Mouse (Mus musculus): ENCODE measurements around the gene Srpk3. TPM values are rescaled to one million over a fixed set of nuclear protein-coding genes. Genes with fewer than 3 reads are reported as not detected.
"Not testable (repeated sequence)": the region's sequence is repeated elsewhere in the genome, so short reads cannot be mapped to it uniquely, and the experiment has no call there.

The Srpk3 gene
- total RNA-seq (2021), result 10 to 100 TPM; 29.5 to 32.8 TPM

DNA sequence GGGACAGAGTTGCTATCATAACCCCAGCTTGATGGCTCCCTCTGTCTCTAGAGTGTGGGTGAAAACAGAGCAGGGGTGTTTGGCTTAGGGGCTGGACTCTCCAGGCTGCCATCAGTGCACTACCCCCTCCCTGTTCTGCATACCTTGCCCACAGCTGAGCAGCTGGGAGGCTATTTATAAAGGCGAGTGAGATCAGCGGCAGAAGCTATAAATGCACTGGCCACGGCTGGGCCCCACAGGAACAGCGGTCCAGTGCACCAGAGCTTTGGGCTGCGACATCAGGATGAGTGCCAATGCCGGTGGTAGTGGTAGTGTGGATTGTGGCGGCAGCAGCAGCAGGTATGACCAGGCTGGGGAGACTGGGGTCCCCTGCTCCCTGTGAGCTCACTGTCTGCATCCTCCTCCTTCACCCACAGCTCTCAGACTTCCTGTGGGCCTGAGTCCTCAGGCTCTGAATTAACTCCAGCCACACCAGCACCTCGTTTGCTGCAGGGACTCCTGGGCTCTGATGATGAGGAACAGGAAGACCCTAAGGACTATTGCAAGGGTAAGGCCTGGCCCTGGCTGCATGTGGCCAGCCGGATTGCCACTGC lies at the start of gene Srpk3:
TSS of gene Srpk3 (plus strand) at position 238 of the 593 bp plus-strand sequence.
- intact Hi-C loops (cut with DNase I), result no loop called here
- no peak for DNase-seq (ENCODE audit: low spot score)

DNA sequence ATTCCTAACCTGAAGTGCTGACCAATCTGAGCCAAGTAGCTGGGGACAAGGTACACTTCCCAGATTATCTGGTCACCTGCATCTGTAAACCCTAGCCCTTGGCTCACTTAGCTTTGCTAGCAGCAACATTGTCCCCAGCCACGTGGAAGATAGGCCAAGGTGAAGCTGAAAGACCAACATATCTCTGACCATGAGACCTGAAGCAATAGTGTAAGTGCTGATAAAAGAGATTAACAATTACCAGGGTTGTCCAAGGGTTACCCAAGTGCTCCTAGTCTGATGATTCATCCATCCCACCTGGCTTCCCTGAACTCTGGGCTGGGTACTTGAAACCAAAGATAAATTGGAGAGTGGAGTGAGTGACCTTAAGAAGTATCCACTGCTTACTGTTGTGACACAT lies 43.3 kb upstream of the Srpk3 start:
- no peak for DNase-seq (ENCODE audit: low spot score)
- intact Hi-C loops (cut with DNase I), result no loop called here

GRCm38 (mm10) chrX:73738155-73738554 lies 36.0 kb upstream of the Srpk3 start:
- intact Hi-C loops (cut with DNase I), result no loop called here
- no peak for DNase-seq (ENCODE audit: low spot score)

DNA sequence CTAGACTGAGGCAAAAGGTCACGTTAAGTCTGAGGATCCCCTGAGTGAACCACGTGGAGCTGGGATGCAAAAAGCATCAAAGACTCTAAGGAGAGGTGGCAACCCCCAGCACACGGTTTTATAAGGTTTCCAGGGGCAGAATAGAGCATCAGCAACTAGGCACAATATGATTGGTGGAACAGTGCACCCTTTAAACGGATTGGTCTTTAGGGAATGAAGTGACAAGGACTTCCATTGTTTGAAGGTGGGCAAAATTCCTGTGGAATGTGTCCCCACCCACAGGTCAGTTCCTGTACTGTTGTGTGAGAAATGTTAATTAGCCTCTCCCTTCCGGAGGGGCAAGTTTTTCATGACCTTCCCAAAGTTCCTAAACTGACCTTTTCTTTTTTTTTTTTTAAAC lies 35.1 kb upstream of the Srpk3 start:
- intact Hi-C loops (cut with DNase I), result no loop called here

DNA sequence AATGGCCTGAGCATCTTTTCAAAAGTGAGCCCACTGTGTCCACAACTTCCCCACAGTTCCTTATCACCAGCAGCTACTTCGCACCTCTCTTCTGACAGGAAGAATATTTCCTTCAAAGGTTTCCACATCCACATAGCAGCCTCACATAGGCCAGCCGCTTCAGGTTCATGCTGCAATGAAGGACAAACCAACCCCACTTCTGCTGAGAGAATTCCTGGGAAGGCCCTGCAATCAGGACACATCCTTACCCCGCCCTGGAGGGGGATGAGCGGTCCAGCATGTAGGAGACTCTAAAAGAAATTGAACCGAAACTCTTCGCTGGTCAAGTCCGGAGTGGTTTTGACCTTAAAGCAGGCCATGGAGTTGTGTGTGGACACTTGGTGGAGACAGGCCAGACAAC lies 34.4 kb upstream of the Srpk3 start:
- DNase-seq (ENCODE audit: low spot score); intact Hi-C loops (cut with DNase I): not testable (repeated sequence)

More for the DNA sequence above, 35.1 kb upstream of the Srpk3 start:
- no peak for DNase-seq (ENCODE audit: low spot score)

GRCm38 (mm10) chrX:73744774-73745481 lies 29.3 kb upstream of the Srpk3 start:
- no peak for DNase-seq (ENCODE audit: low spot score)

GRCm38 (mm10) chrX:73748977-73749376 lies 25.2 kb upstream of the Srpk3 start:
- no peak for DNase-seq (ENCODE audit: low spot score)
- intact Hi-C loops (cut with DNase I), result no loop called here

More at GRCm38 (mm10) chrX:73744774-73745481, 29.3 kb upstream of the Srpk3 start:
- intact Hi-C loops (cut with DNase I), result no loop called here

DNA sequence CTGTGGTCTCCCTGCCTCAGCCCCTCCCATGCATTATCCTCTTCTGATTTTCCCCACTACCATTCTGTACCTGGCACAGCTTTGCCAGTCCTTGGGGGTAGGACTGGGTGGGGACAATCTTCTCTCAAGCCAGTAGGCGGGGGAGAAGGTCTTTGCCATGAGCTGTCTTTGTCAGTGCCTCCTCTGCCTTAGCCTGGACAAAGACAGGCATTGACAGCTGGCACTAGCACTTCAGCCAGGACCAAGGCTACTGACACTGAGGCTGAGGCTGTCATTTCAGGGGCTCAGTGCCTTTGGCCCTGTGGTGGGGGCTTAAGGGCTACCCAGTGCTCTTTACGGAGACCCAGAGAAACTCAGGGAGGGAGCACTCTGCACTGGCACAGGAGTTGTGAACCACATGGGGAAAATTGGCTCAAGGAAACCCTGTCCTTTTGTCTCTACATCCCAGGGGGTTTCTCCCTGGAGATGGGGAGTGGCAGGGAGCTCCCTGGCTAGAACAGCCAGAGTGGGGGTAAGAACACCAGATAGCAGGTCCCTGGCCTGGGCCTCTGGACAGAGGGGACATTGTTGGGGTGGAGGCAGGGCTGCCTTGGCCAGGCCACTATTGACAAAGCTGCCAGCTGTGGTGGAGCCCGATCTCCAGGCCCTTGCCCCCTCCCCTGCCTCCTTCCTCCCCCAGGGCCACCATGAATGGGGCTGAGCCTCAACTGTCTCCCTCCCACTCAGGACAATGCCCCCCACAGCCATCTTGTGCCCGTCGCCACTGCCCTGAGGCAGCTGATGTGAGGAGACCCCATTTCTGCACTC lies 17.7 kb upstream of the Srpk3 start, which contains the start of gene Plxnb3:
TSS of gene Plxnb3 (plus strand) at position 757 of the 807 bp plus-strand sequence.
- DNase-seq (ENCODE audit: low spot score), result no peak
- intact Hi-C loops (cut with DNase I), result no loop called here

DNA sequence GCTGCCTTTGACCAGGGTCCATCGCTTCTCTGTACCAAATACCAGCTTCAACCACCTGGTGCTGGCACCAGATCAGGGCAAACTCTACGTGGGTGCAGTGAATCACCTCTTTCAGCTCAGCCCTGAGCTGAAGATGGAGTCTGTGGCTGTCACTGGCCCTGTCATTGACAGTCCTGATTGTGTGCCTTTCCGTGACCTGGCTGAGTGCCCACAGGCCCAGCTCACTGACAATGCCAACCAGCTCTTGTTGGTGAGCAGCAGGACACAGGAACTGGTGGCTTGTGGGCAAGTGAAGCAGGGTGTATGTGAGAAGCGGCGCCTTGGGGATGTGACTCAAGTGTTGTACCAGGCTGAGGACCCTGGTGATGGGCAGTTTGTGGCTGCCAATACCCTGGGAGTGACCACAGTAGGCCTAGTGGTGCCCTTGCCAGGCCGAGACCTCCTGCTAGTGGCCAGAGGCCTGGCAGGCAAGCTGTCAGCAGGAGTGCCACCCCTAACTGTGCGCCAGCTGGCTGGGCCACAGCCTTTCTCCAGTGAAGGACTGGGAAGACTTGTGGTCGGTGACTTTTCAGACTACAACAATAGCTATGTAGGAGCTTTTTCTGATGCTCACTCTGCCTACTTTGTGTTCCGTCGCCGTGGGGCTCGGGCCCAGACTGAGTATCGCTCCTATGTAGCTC lies 15.5 kb upstream of the Srpk3 start:
- intact Hi-C loops (cut with DNase I), result no loop called here
- no peak for DNase-seq (ENCODE audit: low spot score)

DNA sequence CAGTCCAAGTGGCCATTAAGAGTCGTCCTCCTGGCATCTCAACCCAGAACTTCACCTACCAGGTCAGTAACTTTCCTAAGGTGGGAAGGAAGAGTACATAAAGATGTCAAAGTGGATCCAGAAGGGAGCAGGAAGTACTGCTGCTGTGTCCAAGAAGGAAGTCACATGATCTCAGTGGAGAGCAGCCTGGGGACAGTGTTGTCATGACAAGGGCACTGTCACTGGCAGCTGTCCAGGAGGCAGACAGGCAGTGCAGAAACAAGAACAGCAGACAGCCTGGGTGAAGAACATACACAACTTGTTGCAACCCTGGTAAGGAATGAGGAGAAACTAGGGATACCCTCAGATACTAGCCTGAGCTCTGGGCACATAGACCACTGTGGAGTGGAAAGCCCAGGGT lies 8.9 kb upstream of the Srpk3 start:
- DNase-seq (ENCODE audit: low spot score), result peak; percentile 26
- intact Hi-C loops (cut with DNase I), result no loop called here

GRCm38 (mm10) chrX:73767267-73767666 lies 6.9 kb upstream of the Srpk3 start:
- no peak for DNase-seq (ENCODE audit: low spot score)
- intact Hi-C loops (cut with DNase I), result no loop called here

- no peak for DNase-seq (ENCODE audit: low spot score)
- intact Hi-C loops (cut with DNase I), result no loop called here
These were observed 738 bp downstream of the Srpk3 start for GRCm38 (mm10) chrX:73774802-73775483.

DNA sequence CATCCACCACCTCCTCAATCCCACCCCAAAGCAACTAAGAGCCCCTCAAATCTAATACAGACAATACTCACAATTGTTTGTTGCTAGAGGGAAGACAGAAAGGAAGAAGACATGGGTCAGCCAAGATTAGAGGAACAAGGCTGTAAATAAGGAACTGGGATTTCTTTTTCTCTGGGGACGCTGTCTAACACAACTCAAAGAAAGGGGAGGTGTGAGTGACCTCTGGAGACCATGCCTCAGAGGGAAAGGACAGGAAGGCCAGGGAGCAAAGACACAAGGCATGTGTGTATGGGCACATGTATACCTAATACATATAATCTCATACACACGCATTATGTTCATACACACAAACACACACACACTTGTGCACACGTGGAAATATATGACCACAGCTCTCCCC lies 8.0 kb downstream of the Srpk3 start:
- intact Hi-C loops (cut with DNase I), result no loop called here
- no peak for DNase-seq (ENCODE audit: low spot score)

DNA sequence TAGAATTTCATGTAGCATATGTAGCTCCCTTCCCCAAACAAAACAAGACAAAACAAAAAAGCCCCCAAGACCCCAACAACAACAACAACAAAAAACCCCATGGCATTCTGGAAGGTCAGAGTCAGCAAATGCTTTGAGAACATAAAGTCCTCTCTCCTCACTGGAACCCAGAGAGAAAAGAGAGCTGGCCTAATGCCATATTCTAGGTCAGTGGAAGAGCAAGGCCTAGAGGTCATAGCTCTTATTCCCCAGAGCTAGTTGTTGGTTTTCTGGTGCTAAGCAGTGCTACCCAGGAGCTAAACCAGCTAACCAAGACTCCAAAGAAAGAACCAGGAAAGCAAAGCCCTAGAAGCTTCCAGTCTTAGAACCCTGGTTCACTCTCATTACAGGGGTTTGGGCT lies 11.5 kb downstream of the Srpk3 start:
- intact Hi-C loops (cut with DNase I), result loop anchor here (5.0 kb wide), 1 partner anchor 68 kb away; the partner anchor contains the start of genes Abcd1 and Bcap31
- no peak for DNase-seq (ENCODE audit: low spot score)

DNA sequence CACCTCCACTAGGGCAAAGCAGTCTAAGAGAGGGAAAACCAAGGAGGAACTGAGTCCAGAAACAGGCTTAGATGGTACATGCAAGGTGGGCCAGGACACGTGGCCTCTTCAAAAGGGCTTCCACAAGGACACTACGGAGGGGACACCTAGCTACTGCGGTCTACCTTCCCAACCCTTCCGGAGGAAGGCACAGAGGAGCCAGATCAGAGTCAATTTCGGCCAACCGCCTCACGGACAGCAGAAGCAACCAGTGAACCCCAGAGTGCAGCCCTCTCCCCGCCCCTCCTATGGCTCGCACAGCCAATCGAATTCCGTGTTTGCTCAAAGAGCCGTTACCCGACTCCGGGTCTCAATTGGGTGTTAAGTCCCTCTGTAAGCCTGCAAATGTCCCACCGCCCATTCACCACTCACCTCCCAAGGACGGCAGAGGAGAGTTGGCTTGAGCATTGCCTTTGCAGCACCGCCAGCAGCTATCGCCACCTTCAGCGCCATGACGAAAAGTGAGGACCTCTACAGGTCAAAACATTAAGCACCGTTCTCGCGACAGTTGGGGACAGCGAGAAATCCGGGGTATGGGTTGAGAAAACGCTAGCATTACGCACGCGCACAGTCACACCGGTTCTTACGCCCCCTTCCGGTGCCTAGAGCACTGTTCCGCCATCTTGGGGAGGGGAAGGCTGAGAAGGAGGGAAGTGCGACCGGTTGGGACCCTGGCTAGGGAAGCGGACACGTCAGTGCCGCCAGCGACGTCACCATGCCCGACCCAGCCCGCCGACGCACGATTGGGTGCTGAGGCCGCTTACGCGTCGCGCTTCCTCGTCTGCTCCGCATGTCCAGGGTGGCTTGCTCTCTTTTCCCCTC lies 12.4 kb downstream of the Srpk3 start, which contains the start of the genes Idh3g and Ssr4:
TSS of gene Idh3g (minus strand) at position 534 of the 861 bp plus-strand sequence.
TSS of gene Ssr4 (plus strand) at position 665 of the 861 bp plus-strand sequence.
- DNase-seq (ENCODE audit: low spot score), result peak; percentile 90
- intact Hi-C loops (cut with DNase I), result loop anchor here (5.0 kb wide), 1 partner anchor 69 kb away; the partner anchor contains the start of genes Abcd1 and Bcap31

- intact Hi-C loops (cut with DNase I), result loop anchor here (5.0 kb wide), 1 partner anchor 70 kb away; the partner anchor contains the start of genes Abcd1 and Bcap31
- no peak for DNase-seq (ENCODE audit: low spot score)
These were observed 13.0 kb downstream of the Srpk3 start for GRCm38 (mm10) chrX:73787225-73787558.

DNA sequence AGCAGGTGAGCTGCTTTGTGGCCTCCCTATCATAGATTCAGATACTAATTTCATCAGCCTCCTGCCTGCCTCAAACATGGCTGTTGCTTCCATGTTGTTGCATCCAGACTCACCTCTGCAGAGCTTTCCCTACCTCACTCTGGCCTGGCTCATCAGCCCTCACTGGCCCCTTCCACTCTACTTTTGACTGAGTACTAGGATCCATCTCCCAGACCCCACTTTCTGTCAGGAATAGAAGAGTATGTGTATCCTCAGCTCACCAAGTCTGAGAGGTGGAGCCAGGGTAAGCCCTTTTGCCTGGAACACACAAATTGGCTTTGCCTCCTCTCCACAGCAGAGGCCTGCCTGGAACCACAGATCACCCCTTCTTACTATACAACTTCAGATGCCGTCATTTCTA lies 14.3 kb downstream of the Srpk3 start:
- no peak for DNase-seq (ENCODE audit: low spot score)

DNA sequence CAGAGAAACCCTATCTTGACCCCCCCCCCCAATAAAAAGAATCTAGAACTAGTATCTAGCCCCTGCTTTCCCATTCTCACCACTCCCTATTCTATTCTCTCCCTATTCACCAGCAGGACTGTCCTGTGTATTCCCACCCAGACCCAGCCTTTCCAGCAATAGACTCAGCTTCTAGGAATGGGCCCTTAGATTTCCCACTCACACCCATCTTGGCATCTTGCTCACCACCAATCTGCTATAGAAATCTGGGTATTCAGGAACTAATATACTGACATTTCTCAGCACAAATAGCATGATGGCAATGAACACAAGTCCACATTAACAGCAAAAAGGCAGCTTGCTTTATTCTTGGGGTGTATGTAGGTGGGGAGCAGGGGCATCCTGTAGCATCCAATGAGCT lies 18.8 kb downstream of the Srpk3 start:
- no peak for DNase-seq (ENCODE audit: low spot score)
- intact Hi-C loops (cut with DNase I), result loop anchor here (10.0 kb wide), 1 partner anchor 738 kb away; no protein-coding TSS in a partner anchor

More for the DNA sequence above, 14.3 kb downstream of the Srpk3 start:
- intact Hi-C loops (cut with DNase I), result loop anchor here (5.0 kb wide), 1 partner anchor 71 kb away; the partner anchor contains the start of genes Abcd1 and Bcap31

All from heart, postnatal 25 days (tissue).